Mouse (Mus musculus): Measurements from ENCODE around the gene Slc44a5. TPM values are rescaled to one million over a fixed set of nuclear protein-coding genes. Genes with fewer than 3 reads are reported as not detected.

Gene Slc44a5
- total RNA-seq, 2 experiments from 2014 or later: 0.47 to 0.53 TPM

- DNase-seq: no peak
- intact Hi-C loops (cut with DNase I; ENCODE audit: low total_unique reads): no loop called here
Observed at GRCm38 (mm10) chr3:154082961-154083360, 109.7 kb downstream of the Slc44a5 start.

GRCm38 (mm10) chr3:154089996-154090395, 116.8 kb downstream of the Slc44a5 start:
- no peak for DNase-seq
- intact Hi-C loops (cut with DNase I; ENCODE audit: low total_unique reads): no loop called here

- intact Hi-C loops (cut with DNase I; ENCODE audit: low total_unique reads): no loop called here
Observed at GRCm38 (mm10) chr3:154091468-154092338, 118.5 kb downstream of the Slc44a5 start.

GRCm38 (mm10) chr3:154092466-154092865, 119.2 kb downstream of the Slc44a5 start:
- DNase-seq: no peak
- intact Hi-C loops (cut with DNase I; ENCODE audit: low total_unique reads): no loop called here

More at GRCm38 (mm10) chr3:154091468-154092338, 118.5 kb downstream of the Slc44a5 start:
- no peak for DNase-seq

GRCm38 (mm10) chr3:154093745-154094322, 120.6 kb downstream of the Slc44a5 start:
- no peak for DNase-seq
- intact Hi-C loops (cut with DNase I; ENCODE audit: low total_unique reads): no loop called here

- intact Hi-C loops (cut with DNase I; ENCODE audit: low total_unique reads): no loop called here
- DNase-seq: no peak
Observed at GRCm38 (mm10) chr3:154101671-154102070, 128.4 kb downstream of the Slc44a5 start.

GRCm38 (mm10) chr3:154110528-154110927, 137.3 kb downstream of the Slc44a5 start:
- no peak for DNase-seq
- intact Hi-C loops (cut with DNase I; ENCODE audit: low total_unique reads): no loop called here

GRCm38 (mm10) chr3:154111221-154111620, 138.0 kb downstream of the Slc44a5 start:
- intact Hi-C loops (cut with DNase I; ENCODE audit: low total_unique reads): no loop called here
- DNase-seq: no peak

GRCm38 (mm10) chr3:154114991-154115390, 141.8 kb downstream of the Slc44a5 start:
- DNase-seq: no peak
- intact Hi-C loops (cut with DNase I; ENCODE audit: low total_unique reads): no loop called here

GRCm38 (mm10) chr3:154115478-154115877, 142.2 kb downstream of the Slc44a5 start:
- DNase-seq: no peak
- intact Hi-C loops (cut with DNase I; ENCODE audit: low total_unique reads): no loop called here

GRCm38 (mm10) chr3:154116000-154116399, 142.8 kb downstream of the Slc44a5 start:
- no peak for DNase-seq
- intact Hi-C loops (cut with DNase I; ENCODE audit: low total_unique reads): no loop called here

GRCm38 (mm10) chr3:154118992-154119603, 145.9 kb downstream of the Slc44a5 start:
- DNase-seq: no peak

GRCm38 (mm10) chr3:154122531-154122930, 149.3 kb downstream of the Slc44a5 start:
- intact Hi-C loops (cut with DNase I; ENCODE audit: low total_unique reads): no loop called here
- no peak for DNase-seq

More at GRCm38 (mm10) chr3:154118992-154119603, 145.9 kb downstream of the Slc44a5 start:
- intact Hi-C loops (cut with DNase I; ENCODE audit: low total_unique reads): no loop called here

- intact Hi-C loops (cut with DNase I; ENCODE audit: low total_unique reads): no loop called here
- DNase-seq: no peak
Observed at GRCm38 (mm10) chr3:154124890-154125575, 151.8 kb downstream of the Slc44a5 start.

- intact Hi-C loops (cut with DNase I; ENCODE audit: low total_unique reads): no loop called here
Observed at GRCm38 (mm10) chr3:154125768-154126376, 152.6 kb downstream of the Slc44a5 start.

GRCm38 (mm10) chr3:154127246-154127645, 154.0 kb downstream of the Slc44a5 start:
- intact Hi-C loops (cut with DNase I; ENCODE audit: low total_unique reads): no loop called here
- no peak for DNase-seq

More at GRCm38 (mm10) chr3:154125768-154126376, 152.6 kb downstream of the Slc44a5 start:
- no peak for DNase-seq

- no peak for DNase-seq
- intact Hi-C loops (cut with DNase I; ENCODE audit: low total_unique reads): no loop called here
Observed at GRCm38 (mm10) chr3:154129036-154129435, 155.8 kb downstream of the Slc44a5 start.

- intact Hi-C loops (cut with DNase I; ENCODE audit: low total_unique reads): no loop called here
- no peak for DNase-seq
Observed at GRCm38 (mm10) chr3:154130431-154131114, 157.3 kb downstream of the Slc44a5 start.

GRCm38 (mm10) chr3:154133986-154134385, 160.8 kb downstream of the Slc44a5 start:
- peak; percentile 38 for DNase-seq
- intact Hi-C loops (cut with DNase I; ENCODE audit: low total_unique reads): no loop called here

Measured in gastrocnemius, postnatal 14 days (tissue).